9 mouse cellular contexts compared by ENCODE assay signal in genomic region chr15:100997090-100997489, GRCm38 (mm10). TPM values are rescaled to one million over a fixed set of nuclear protein-coding genes. Genes with fewer than 3 reads are reported as not detected.
A peak's percentile ranks its signal among the peaks of the same experiment; 100 is the strongest.
DNase-seq lines count a peak whose midpoint lies in the region; ATAC-seq and TF ChIP-seq lines count a peak whose summit lies in the region.
"Had no signal": no experiment of that assay in that cellular context is flagged by ENCODE, and none has a peak within 500 bp of the region (broad histone marks: within the 10 kb centered on the region; RNA-seq: fewer than 3 reads in every experiment).

No protein-coding gene starts in this region.

- no peak for TF ChIP-seq POLR2A in testis, adult 2 months (IDR thresholded peaks at IDR 0.05; ENCODE audit: control insufficient read depth, low read depth, low read length)

- intact Hi-C loops in gastrocnemius, postnatal 14 days (cut with DNase I; ENCODE audit: low total_unique reads), result no loop called here

- no peak overlapping the region for H3K9ac ChIP-seq in heart, embryonic 12.5 days
- H3K9ac ChIP-seq in lung, embryonic 14.5 days, result no peak overlapping the region
- H3K9ac ChIP-seq: neural tube, embryonic 12.5 days had no signal

- no peaks in the 10 kb centered on the region for H3K4me1 ChIP-seq in heart, embryonic 12.5 days (replicated peaks)
- no peaks in the 10 kb centered on the region for H3K4me1 ChIP-seq in testis, adult 2 months (ENCODE audit: control insufficient read depth, insufficient read depth, low read length)
- H3K4me1 ChIP-seq in lung, embryonic 14.5 days (ENCODE audit: insufficient read depth), result no peaks in the 10 kb centered on the region
- H3K4me1 ChIP-seq: neural tube, embryonic 12.5 days had no signal

- 29% methylated on average over 4 of the region's 4 CpGs for WGBS in heart, embryonic 12.5 days
- WGBS in lung, embryonic 14.5 days, result 24% methylated on average over 4 of the region's 4 CpGs

- DNase-seq in heart, postnatal 4 days, result peak; percentile 60
- no peak for DNase-seq in testis, postnatal 14 days (ENCODE audit: low spot score)
- DNase-seq in embryo, embryonic 10.5 days (ENCODE audit: low spot score), result peak; percentile 74
- DNase-seq in lung, embryonic 14.5 days, result peak; percentile 80
- DNase-seq in thymus, postnatal 14 days, result peak; percentile 26
- DNase-seq in gastrocnemius, postnatal 14 days, result no peak

- peaks cover 10% of the 10 kb centered on the region; the same call in 1 of the 2 replicates for H3K27me3 ChIP-seq in heart, embryonic 12.5 days (replicated peaks)
- no peaks in the 10 kb centered on the region for H3K27me3 ChIP-seq in testis, adult 2 months (ENCODE audit: control insufficient read depth, insufficient read depth, low read length)
- no peaks in the 10 kb centered on the region for H3K27me3 ChIP-seq in lung, embryonic 14.5 days (ENCODE audit: insufficient read depth, low read length)
- H3K27me3 ChIP-seq: neural tube, embryonic 12.5 days had no signal

- no peak overlapping the region for H3K27ac ChIP-seq in heart, embryonic 12.5 days (ENCODE audit: poor library complexity, severe bottlenecking)
- H3K27ac ChIP-seq in testis, adult 2 months (ENCODE audit: control insufficient read depth, insufficient read depth, low read depth, low read length), result no peak overlapping the region
- no peak overlapping the region for H3K27ac ChIP-seq in lung, embryonic 14.5 days (ENCODE audit: low read depth)
- H3K27ac ChIP-seq: neural tube, embryonic 12.5 days had no signal

- no peaks in the 10 kb centered on the region for H3K9me3 ChIP-seq in heart, embryonic 12.5 days (replicated peaks)
- H3K9me3 ChIP-seq in lung, embryonic 14.5 days (ENCODE audit: low read depth, low read length), result no peaks in the 10 kb centered on the region
- H3K9me3 ChIP-seq: neural tube, embryonic 12.5 days had no signal

- no peaks in the 10 kb centered on the region for H3K36me3 ChIP-seq in heart, embryonic 12.5 days
- H3K36me3 ChIP-seq in testis, adult 2 months (ENCODE audit: control insufficient read depth, insufficient read depth, low read length), result no peaks in the 10 kb centered on the region
- no peaks in the 10 kb centered on the region for H3K36me3 ChIP-seq in lung, embryonic 14.5 days (ENCODE audit: insufficient read depth)

- no peak for ATAC-seq in heart, embryonic 12.5 days (ENCODE audit: insufficient number of reproducible peaks, low FRiP score)
- ATAC-seq in lung, embryonic 14.5 days (ENCODE audit: insufficient read depth), result no peak

- H3K4me3 ChIP-seq in heart, embryonic 12.5 days, result no peak overlapping the region
- no peak overlapping the region for H3K4me3 ChIP-seq in testis, adult 2 months (ENCODE audit: control insufficient read depth, low read depth, low read length)
- no peak overlapping the region for H3K4me3 ChIP-seq in lung, embryonic 14.5 days (ENCODE audit: low read depth, low read length)
- H3K4me3 ChIP-seq: neural tube, embryonic 12.5 days had no signal

- TF ChIP-seq CTCF in testis, adult 2 months (IDR thresholded peaks at IDR 0.05; ENCODE audit: control insufficient read depth, insufficient read depth, insufficient replicate concordance, low read depth, low read length), result peak; percentile 22; the same call in 1 of the 2 replicates
- peak; percentile 74 for TF ChIP-seq CTCF in lung, embryonic 14.5 days (IDR thresholded peaks at IDR 0.05; ENCODE audit: low read depth)

- no peak overlapping the region for H3K4me2 ChIP-seq in heart, embryonic 12.5 days
- no peak overlapping the region for H3K4me2 ChIP-seq in lung, embryonic 14.5 days
- H3K4me2 ChIP-seq: neural tube, embryonic 12.5 days had no signal

RNA-seq across cellular contexts. Expression of gene Gm47841, which starts 50.1 kb away (rescaled TPM):
- under 1 TPM; 0.26 to 0.68 TPM for total RNA-seq in heart, postnatal 4 days (2021)
- polyA plus RNA-seq in heart, embryonic 12.5 days (2016; fragmentation: Nextera tagmentation; extraction: Ambion mirVana), result not detected in 2 replicates
- 79.8 and 97.0 TPM in 2 replicates for polyA plus RNA-seq in testis, adult 2 months (2012; rRNA removed)
- not detected in 2 replicates for polyA plus RNA-seq in lung, embryonic 14.5 days (2014; fragmentation: Nextera tagmentation; extraction: Ambion mirVana)
- not detected for total RNA-seq in gastrocnemius, postnatal 14 days (2021)
- polyA plus RNA-seq: neural tube, embryonic 12.5 days had no signal

Comparison
In these comparisons a context has a peak if more than half of its experiments do, and no peak if none do; other contexts are left out.
1. DNase-seq: peak in heart, postnatal 4 days (single experiment), embryo, embryonic 10.5 days (single experiment), lung, embryonic 14.5 days (single experiment) and thymus, postnatal 14 days (single experiment); none in testis, postnatal 14 days (single experiment) and gastrocnemius, postnatal 14 days (single experiment).
2. RNA of gene Gm47841, which starts 50.1 kb away (polyA plus RNA-seq): 79.8 to 97.0 TPM in testis, adult 2 months; not detected in lung, embryonic 14.5 days and not detected in heart, embryonic 12.5 days; every median in the first group is over 10 times any median in the second.